Mouse (Mus musculus) testis, postnatal 14 days (tissue): ENCODE results near the gene Fosl1.
"Not testable (repeated sequence)": the region's sequence is repeated elsewhere in the genome, so short reads cannot be mapped to it uniquely, and the experiment has no call there.

Experiments used
- DNase-seq: peaks from one replicate; pipeline ENCODE4 v3.0.0; 2021; ENCODE audit warnings: low spot score

The Fosl1 gene

GRCm38 (mm10) chr19:5447515-5448353 lies at the start of gene Fosl1:
TSS of gene Fosl1 (plus strand) at chr19:5447547.
- DNase-seq = peak; percentile 76

GRCm38 (mm10) chr19:5401073-5401472 lies 46.3 kb upstream of the Fosl1 start:
- not testable (repeated sequence) for DNase-seq

GRCm38 (mm10) chr19:5402293-5402692 lies 45.1 kb upstream of the Fosl1 start, which contains the start of gene Tsga10ip:
TSS of gene Tsga10ip (minus strand) at chr19:5402526.
- DNase-seq = no peak

- DNase-seq = no peak
Measured at GRCm38 (mm10) chr19:5405924-5406323, 41.4 kb upstream of the Fosl1 start.

GRCm38 (mm10) chr19:5406531-5407126 lies 40.7 kb upstream of the Fosl1 start:
- not testable (repeated sequence) for DNase-seq

GRCm38 (mm10) chr19:5407133-5407532 lies 40.2 kb upstream of the Fosl1 start:
- no peak for DNase-seq

- DNase-seq = no peak
Measured at GRCm38 (mm10) chr19:5408057-5409001, 39.0 kb upstream of the Fosl1 start.

- DNase-seq = no peak
Measured at GRCm38 (mm10) chr19:5409068-5409467, 38.3 kb upstream of the Fosl1 start.

- no peak for DNase-seq
Measured at GRCm38 (mm10) chr19:5410641-5411040, 36.7 kb upstream of the Fosl1 start.

- no peak for DNase-seq
Measured at GRCm38 (mm10) chr19:5411961-5412360, 35.4 kb upstream of the Fosl1 start.

GRCm38 (mm10) chr19:5413840-5414239 lies 33.5 kb upstream of the Fosl1 start:
- no peak for DNase-seq

- peak; percentile 76 for DNase-seq
Measured at GRCm38 (mm10) chr19:5414534-5414957, 32.8 kb upstream of the Fosl1 start.

- DNase-seq = no peak
Measured at GRCm38 (mm10) chr19:5418750-5419466, 28.4 kb upstream of the Fosl1 start.

- no peak for DNase-seq
Measured at GRCm38 (mm10) chr19:5419630-5420029, 27.7 kb upstream of the Fosl1 start.

- no peak for DNase-seq
Measured at GRCm38 (mm10) chr19:5420579-5420978, 26.8 kb upstream of the Fosl1 start.

- DNase-seq = no peak
Measured at GRCm38 (mm10) chr19:5421784-5422183, 25.6 kb upstream of the Fosl1 start.

GRCm38 (mm10) chr19:5422267-5422666 lies 25.1 kb upstream of the Fosl1 start:
- DNase-seq = no peak

- no peak for DNase-seq
Measured at GRCm38 (mm10) chr19:5422895-5423443, 24.4 kb upstream of the Fosl1 start.

- no peak for DNase-seq
Measured at GRCm38 (mm10) chr19:5423561-5423960, 23.8 kb upstream of the Fosl1 start.

- DNase-seq = peak; percentile 85
Measured at GRCm38 (mm10) chr19:5424092-5424781, 23.1 kb upstream of the Fosl1 start.
